Mouse (Mus musculus) CH12.LX (cell line): Measurements from ENCODE around the gene Smyd3.

Source experiments
- CTCF ChIP-seq, 2 experiments: IDR thresholded peaks in 1 of 2; conservative IDR thresholded peaks in 1 of 2; 2 replicates each; pipeline ENCODE4 v1.5.1; 2011 to 2012; ENCODE audit warnings: low read depth in 2 of 2, low read length in 2 of 2, improper control_type of control experiment in 1 of 2, inconsistent platforms in 1 of 2, mild to moderate bottlenecking in 1 of 2, moderate library complexity in 1 of 2
- HCFC1 ChIP-seq: IDR thresholded peaks from 2 replicates; pipeline ENCODE4 v1.6.1; 2012; ENCODE audit warnings: low read depth, mild to moderate bottlenecking, inconsistent platforms, low read length, improper control_type of control experiment
- JUND ChIP-seq: conservative IDR thresholded peaks from 2 replicates; pipeline ENCODE4 v1.6.1; 2011; ENCODE audit warnings: low read depth, low read length, improper control_type of control experiment
- POLR2A ChIP-seq: IDR thresholded peaks from 2 replicates; pipeline ENCODE4 v1.6.1; 2011; ENCODE audit warnings: low read depth, mild to moderate bottlenecking, improper control_type of control experiment, low read length
- RCOR1 ChIP-seq: conservative IDR thresholded peaks from 2 replicates; pipeline ENCODE4 v1.6.1; 2012; ENCODE audit warnings: low read depth, mild to moderate bottlenecking, inconsistent platforms, low read length, improper control_type of control experiment
- SMC3 ChIP-seq: IDR thresholded peaks from 2 replicates; pipeline ENCODE4 v1.6.1; 2011; ENCODE audit warnings: low read depth, low read length, improper control_type of control experiment
- USF2 ChIP-seq: conservative IDR thresholded peaks from 2 replicates; pipeline ENCODE4 v1.6.1; 2011; ENCODE audit warnings: low read depth, low read length, improper control_type of control experiment

- TF ChIP-seq POLR2A (no peak), CTCF (conservative IDR thresholded peaks at IDR 0.05 in 1 of 2, IDR thresholded peaks at IDR 0.05 in 1 of 2; ENCODE audit: low read depth in 2 of 2, low read length in 2 of 2) (peak; percentile 52 to 72), RCOR1 (no peak), USF2 (no peak), JUND (no peak), SMC3 (peak; percentile 60), HCFC1 (no peak)
These were observed 375.7 kb downstream of the Smyd3 start for GRCm38 (mm10) chr1:179142177-179142576.
